In genomic region chr16:19883776-19884513, GRCm38 (mm10) we compare ENCODE assay signal across 8 mouse cellular contexts.
A peak's percentile ranks its signal among the peaks of the same experiment; 100 is the strongest.
DNase-seq lines count a peak whose midpoint lies in the region; ATAC-seq and TF ChIP-seq lines count a peak whose summit lies in the region.

No protein-coding gene starts in this region.

- peak; percentile 65 for ATAC-seq in hindbrain, embryonic 14.5 days (ENCODE audit: low FRiP score)
- ATAC-seq in cerebellum, adult (ENCODE audit: insufficient number of reproducible peaks, low FRiP score, low TSS enrichment), result no peak

- TF ChIP-seq CTCF in layer of hippocampus, adult 2 months (conservative IDR thresholded peaks at IDR 0.05), result no peak

- 0 out of 2 replicates have a peak, but pooled peaks cover 4% of the 10 kb centered on the region for H3K4me1 ChIP-seq in hindbrain, embryonic 14.5 days (replicated peaks; ENCODE audit: control insufficient read depth, insufficient read depth, low read length)

- WGBS in hindbrain, embryonic 14.5 days, result 56% methylated on average over 9 of the region's 9 CpGs

- H3K27me3 ChIP-seq in hindbrain, embryonic 14.5 days (ENCODE audit: control insufficient read depth, insufficient read depth, low read length), result no peaks in the 10 kb centered on the region
- no peaks in the 10 kb centered on the region for H3K27me3 ChIP-seq in splenic B cell, adult 2 months (ENCODE audit: control insufficient read depth, insufficient read depth, low read length, poor library complexity, severe bottlenecking)

- DNase-seq in layer of hippocampus, adult 2 months (ENCODE audit: low spot score in 2 of 2), result peak in 1 of 2 experiments; percentile 10
- no peak for DNase-seq in layer of hippocampus, adult 9-10 months (ENCODE audit: low spot score)
- peak; percentile 59 for DNase-seq in embryo, embryonic 11 days
- DNase-seq in hindbrain, embryonic 14.5 days (ENCODE audit: low spot score), result peak; percentile 41
- peak; percentile 37 for DNase-seq in lung, postnatal 36 days
- peak; percentile 5 for DNase-seq in splenic B cell, adult 2 months (ENCODE audit: low read depth, low spot score)
- DNase-seq in cerebellum, postnatal 4 days (ENCODE audit: low spot score in 2 of 2), result no peak

- H3K4me3 ChIP-seq in layer of hippocampus, adult 2 months, result no peak overlapping the region
- no peak overlapping the region for H3K4me3 ChIP-seq in hindbrain, embryonic 14.5 days (replicated peaks; ENCODE audit: low read length)

- no peaks in the 10 kb centered on the region for H3K9me3 ChIP-seq in hindbrain, embryonic 14.5 days (ENCODE audit: control insufficient read depth, low read length)

- no peak overlapping the region for H3K4me2 ChIP-seq in hindbrain, embryonic 14.5 days (replicated peaks)

- no peak overlapping the region for H3K9ac ChIP-seq in hindbrain, embryonic 14.5 days

- peak overlapping the region; percentile 43; the same call in 1 of the 2 replicates for H3K27ac ChIP-seq in layer of hippocampus, adult 2 months
- H3K27ac ChIP-seq in hindbrain, embryonic 14.5 days, result no peak overlapping the region

- H3K36me3 ChIP-seq in hindbrain, embryonic 14.5 days (replicated peaks; ENCODE audit: control insufficient read depth, insufficient read depth), result no peaks in the 10 kb centered on the region
- no peaks in the 10 kb centered on the region for H3K36me3 ChIP-seq in splenic B cell, adult 2 months (ENCODE audit: control insufficient read depth, insufficient read depth, low read length, poor library complexity, severe bottlenecking)

Comparison
In these comparisons a context has a peak if more than half of its experiments do, and no peak if none do; other contexts are left out.
1. DNase-seq: peak in embryo, embryonic 11 days (single experiment), hindbrain, embryonic 14.5 days (single experiment), lung, postnatal 36 days (single experiment) and splenic B cell, adult 2 months (single experiment); none in layer of hippocampus, adult 9-10 months (single experiment) and cerebellum, postnatal 4 days (0 of 2).